Mouse (Mus musculus) CH12.LX (cell line): ENCODE results near the gene Ccdc81.

Experiments
- CTCF ChIP-seq, 2 experiments: IDR thresholded peaks in 1 of 2; conservative IDR thresholded peaks in 1 of 2; 2 replicates each; pipeline ENCODE4 v1.5.1; 2011 to 2012; ENCODE audit warnings: low read depth in 2 of 2, low read length in 2 of 2, improper control_type of control experiment in 1 of 2, inconsistent platforms in 1 of 2, mild to moderate bottlenecking in 1 of 2, moderate library complexity in 1 of 2
- E2F4 ChIP-seq: IDR thresholded peaks from 2 replicates; pipeline ENCODE4 v1.6.1; 2011; ENCODE audit warnings: low read depth, low read length, improper control_type of control experiment; ENCODE audit not compliant: insufficient replicate concordance
- POLR2AphosphoS2 ChIP-seq: IDR thresholded peaks from 2 replicates; pipeline ENCODE4 v1.6.1; 2011; ENCODE audit warnings: low read depth, low read length, improper control_type of control experiment
- USF1 ChIP-seq: IDR thresholded peaks from 2 replicates; pipeline ENCODE4 v1.6.1; 2014; ENCODE audit warnings: low read depth, mild to moderate bottlenecking, inconsistent platforms, low read length, improper control_type of control experiment
- ZKSCAN1 ChIP-seq: IDR thresholded peaks from 2 replicates; pipeline ENCODE4 v1.6.1; 2012; ENCODE audit warnings: low read depth, inconsistent platforms, low read length, improper control_type of control experiment, borderline replicate concordance

GRCm38 (mm10) chr7:89835566-89835965 is 67.9 kb downstream of the Ccdc81 start:
- TF ChIP-seq E2F4 (no peak), POLR2AphosphoS2 (no peak), USF1 (no peak), CTCF (conservative IDR thresholded peaks at IDR 0.05 in 1 of 2, IDR thresholded peaks at IDR 0.05 in 1 of 2; ENCODE audit: low read depth in 2 of 2, low read length in 2 of 2) (no peak), ZKSCAN1 (no peak)
